Mouse (Mus musculus) CH12.LX (cell line): ENCODE results near the gene Zfp408. TPM values are rescaled to one million over a fixed set of nuclear protein-coding genes. Genes with fewer than 3 reads are reported as not detected.

Experiments used
- DNase-seq: peaks from one replicate; pipeline ENCODE4 v3.0.0-alpha.2; 2013; ENCODE audit errors: extremely low read depth
- H3K27ac ChIP-seq: 2 replicates; pipeline ENCODE4 v1.5.1; 2012; ENCODE audit warnings: low read depth, mild to moderate bottlenecking, control low read depth, moderate library complexity; ENCODE audit not compliant: insufficient read depth
- H3K27me3 ChIP-seq: replicated peaks from 2 replicates; pipeline ENCODE3; 2012; ENCODE audit warnings: inconsistent platforms
- H3K36me3 ChIP-seq, 2 experiments: replicated peaks in 1 of 2; 2 replicates each; pipeline versions ENCODE3 to v1.6.1; 2012; ENCODE audit warnings: inconsistent platforms in 1 of 2, low read length in 1 of 2, mild to moderate bottlenecking in 1 of 2, mixed read lengths in 1 of 2, moderate library complexity in 1 of 2; ENCODE audit not compliant: control insufficient read depth in 1 of 2, insufficient read depth in 1 of 2
- H3K4me1 ChIP-seq, 2 experiments: 2 replicates each; pipeline ENCODE4 v1.6.1; 2012; ENCODE audit warnings: inconsistent platforms in 1 of 2, moderate library complexity in 1 of 2; ENCODE audit not compliant: insufficient read depth in 2 of 2, control insufficient read depth in 1 of 2
- H3K4me2 ChIP-seq: 2 replicates; pipeline ENCODE4 v1.6.1; 2012; ENCODE audit warnings: low read depth, mild to moderate bottlenecking, control low read depth; ENCODE audit not compliant: poor library complexity, insufficient read depth, severe bottlenecking
- H3K4me3 ChIP-seq, 3 experiments: fragments of 150-350 bp in 1 of 3; sonication (generic) in 1 of 3; replicated peaks in 1 of 3; 2 replicates each; pipeline versions ENCODE3 to v1.5.1; 2011 to 2012; ENCODE audit warnings: low read depth in 2 of 3, low read length in 2 of 3, mild to moderate bottlenecking in 2 of 3, moderate library complexity in 2 of 3, control low read depth in 1 of 3, improper control_type of control experiment in 1 of 3, inconsistent platforms in 1 of 3, mixed read lengths in 1 of 3; ENCODE audit not compliant: poor library complexity in 1 of 3
- H3K79me2 ChIP-seq: replicated peaks from 2 replicates; pipeline ENCODE4 v1.6.1; 2012; ENCODE audit warnings: mild to moderate bottlenecking, moderate library complexity; ENCODE audit not compliant: control insufficient read depth, poor library complexity, insufficient read depth, severe bottlenecking; ENCODE audit errors: extremely low read depth
- H3K9ac ChIP-seq: 2 replicates; pipeline ENCODE4 v1.6.1; 2012; ENCODE audit warnings: low read depth, mild to moderate bottlenecking, control low read depth, moderate library complexity; ENCODE audit not compliant: insufficient read depth
- H3K9me3 ChIP-seq: replicated peaks from 2 replicates; pipeline ENCODE3; 2012; ENCODE audit warnings: low read length, inconsistent platforms, mixed read lengths
- CHD1 ChIP-seq: IDR thresholded peaks from 2 replicates; pipeline ENCODE4 v1.6.1; 2012; ENCODE audit warnings: low read depth, low read length, improper control_type of control experiment, inconsistent platforms
- CTCF ChIP-seq, 2 experiments: IDR thresholded peaks in 1 of 2; conservative IDR thresholded peaks in 1 of 2; 2 replicates each; pipeline ENCODE4 v1.5.1; 2011 to 2012; ENCODE audit warnings: low read depth in 2 of 2, low read length in 2 of 2, improper control_type of control experiment in 1 of 2, inconsistent platforms in 1 of 2, mild to moderate bottlenecking in 1 of 2, moderate library complexity in 1 of 2
- ELF1 ChIP-seq: IDR thresholded peaks from 2 replicates; pipeline ENCODE4 v1.6.1; 2014; ENCODE audit warnings: low read depth, mild to moderate bottlenecking, inconsistent platforms, low read length, improper control_type of control experiment
- EP300 ChIP-seq: IDR thresholded peaks from 2 replicates; pipeline ENCODE4 v1.6.1; 2011; ENCODE audit warnings: low read length, improper control_type of control experiment
- HCFC1 ChIP-seq: IDR thresholded peaks from 2 replicates; pipeline ENCODE4 v1.6.1; 2012; ENCODE audit warnings: low read depth, mild to moderate bottlenecking, inconsistent platforms, low read length, improper control_type of control experiment
- IRF4 ChIP-seq: IDR thresholded peaks from 2 replicates; pipeline ENCODE4 v1.6.1; 2014; ENCODE audit warnings: low read depth, mild to moderate bottlenecking, inconsistent platforms, low read length, improper control_type of control experiment
- JUN ChIP-seq: IDR thresholded peaks from 2 replicates; pipeline ENCODE4 v1.6.1; 2011; ENCODE audit warnings: low read depth, mild to moderate bottlenecking, low read length, improper control_type of control experiment, moderate library complexity; ENCODE audit not compliant: insufficient read depth
- KAT2A ChIP-seq: IDR thresholded peaks from 2 replicates; pipeline ENCODE4 v1.6.1; 2012; ENCODE audit warnings: low read length, improper control_type of control experiment, inconsistent platforms; ENCODE audit not compliant: insufficient replicate concordance
- MXI1 ChIP-seq: IDR thresholded peaks from 2 replicates; pipeline ENCODE4 v1.6.1; 2011; ENCODE audit warnings: mild to moderate bottlenecking, low read depth, low read length, improper control_type of control experiment
- NELFE ChIP-seq: IDR thresholded peaks from 2 replicates; pipeline ENCODE4 v1.6.1; 2011; ENCODE audit warnings: low read depth, low read length, improper control_type of control experiment
- PAX5 ChIP-seq: IDR thresholded peaks from 2 replicates; pipeline ENCODE4 v1.6.1; 2012; ENCODE audit warnings: low read length, inconsistent platforms, mixed read lengths
- POLR2AphosphoS2 ChIP-seq: IDR thresholded peaks from 2 replicates; pipeline ENCODE4 v1.6.1; 2011; ENCODE audit warnings: low read depth, low read length, improper control_type of control experiment
- RCOR1 ChIP-seq: conservative IDR thresholded peaks from 2 replicates; pipeline ENCODE4 v1.6.1; 2012; ENCODE audit warnings: low read depth, mild to moderate bottlenecking, inconsistent platforms, low read length, improper control_type of control experiment
- SMC3 ChIP-seq: IDR thresholded peaks from 2 replicates; pipeline ENCODE4 v1.6.1; 2011; ENCODE audit warnings: low read depth, low read length, improper control_type of control experiment
- TBP ChIP-seq: conservative IDR thresholded peaks from 2 replicates; pipeline ENCODE4 v1.6.1; 2011; ENCODE audit warnings: low read depth, low read length, improper control_type of control experiment
- TCF12 ChIP-seq: IDR thresholded peaks from 2 replicates; pipeline ENCODE4 v1.6.1; 2014; ENCODE audit warnings: low read depth, mild to moderate bottlenecking, inconsistent platforms, low read length, improper control_type of control experiment
- UBTF ChIP-seq: IDR thresholded peaks from 2 replicates; pipeline ENCODE4 v1.6.1; 2012; ENCODE audit warnings: low read depth, mild to moderate bottlenecking, inconsistent platforms, low read length, improper control_type of control experiment, moderate library complexity
- ZKSCAN1 ChIP-seq: IDR thresholded peaks from 2 replicates; pipeline ENCODE4 v1.6.1; 2012; ENCODE audit warnings: low read depth, inconsistent platforms, low read length, improper control_type of control experiment, borderline replicate concordance
- dilution Hi-C: fragments of 300-500 bp; cut with MboI; formaldehyde crosslinking; loops from 2 replicates; pipeline ENCODE4 v1.14.3; 2020; ENCODE audit warnings: low sequenced_read_pairs; ENCODE audit not compliant: extremely low pct_unique_long_range_greater_than_20kb, extremely low pct_ligation_motif_present
- in situ Hi-C: fragments of 300-500 bp; cut with MboI; formaldehyde crosslinking; loops from 3 replicates; pipeline ENCODE4 v1.14.3; 2019; ENCODE audit warnings: low sequenced_read_pairs, low pct_ligation_motif_present, low pct_unique_long_range_greater_than_20kb, mixed read lengths
- polyA plus RNA-seq: library from polyadenylated mRNA; unstranded; fragments of >175 nt; gene quantifications from 2 replicates; pipeline ENCODE4 v1.2.1, GENCODE M21; 2012; ENCODE audit warnings: low read depth; ENCODE audit not compliant: insufficient read length
- total RNA-seq, 2 experiments: library from RNA; depleted of rRNA; stranded (reverse); fragments of 300-350 nt in 1 of 2; fragments of >200 nt in 1 of 2; gene quantifications; 2 replicates each; pipeline ENCODE4 v1.2.3; 2012 to 2014

Zfp408 gene
- total and polyA plus RNA-seq, 3 experiments = 8.1 to 16.0 (median 9.2) TPM

DNA sequence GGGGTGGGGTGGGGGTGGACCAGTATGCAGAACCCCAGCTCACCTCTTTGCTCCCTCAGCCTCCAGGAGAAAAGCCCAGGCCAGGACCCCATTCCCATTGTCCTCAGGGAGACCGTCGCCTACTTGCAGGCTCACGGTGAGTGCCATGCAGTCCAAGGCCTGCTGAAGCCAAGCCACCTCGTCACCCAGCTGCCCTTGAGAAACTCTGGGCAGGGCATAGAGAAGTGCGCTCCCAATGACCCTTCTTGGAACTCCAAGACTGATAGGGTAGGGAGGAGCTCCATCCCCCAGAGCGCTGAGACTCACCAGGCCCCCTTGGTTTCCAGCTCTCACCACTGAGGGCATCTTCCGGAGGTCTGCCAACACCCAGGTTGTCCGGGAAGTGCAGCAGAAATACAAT is 19.7 kb upstream of the Zfp408 start:
- H3K4me1 ChIP-seq = peaks cover 9 to 14% of the 10 kb centered on the region in 2 experiments
- H3K36me3 ChIP-seq = peaks cover 75 to 90% of the 10 kb centered on the region in 2 experiments
- no peak overlapping the region for H3K9ac ChIP-seq
- in situ Hi-C loops = no loop called here
- DNase-seq = no peak
- H3K4me3 ChIP-seq = no peak overlapping the region
- H3K27me3 ChIP-seq = no peaks in the 10 kb centered on the region
- H3K27ac ChIP-seq = no peak overlapping the region
- no peaks in the 10 kb centered on the region for H3K9me3 ChIP-seq
- no peaks in the 10 kb centered on the region for H3K79me2 ChIP-seq
- TF ChIP-seq MXI1 = no peak
- no peak for TF ChIP-seq SMC3
- TF ChIP-seq ELF1 = no peak
- TF ChIP-seq NELFE = no peak
- no peak for TF ChIP-seq UBTF
- no peak for TF ChIP-seq RCOR1
- no peak for TF ChIP-seq HCFC1
- no peak for TF ChIP-seq POLR2AphosphoS2
- dilution Hi-C loops = no loop called here
- no peak overlapping the region for H3K4me2 ChIP-seq

DNA sequence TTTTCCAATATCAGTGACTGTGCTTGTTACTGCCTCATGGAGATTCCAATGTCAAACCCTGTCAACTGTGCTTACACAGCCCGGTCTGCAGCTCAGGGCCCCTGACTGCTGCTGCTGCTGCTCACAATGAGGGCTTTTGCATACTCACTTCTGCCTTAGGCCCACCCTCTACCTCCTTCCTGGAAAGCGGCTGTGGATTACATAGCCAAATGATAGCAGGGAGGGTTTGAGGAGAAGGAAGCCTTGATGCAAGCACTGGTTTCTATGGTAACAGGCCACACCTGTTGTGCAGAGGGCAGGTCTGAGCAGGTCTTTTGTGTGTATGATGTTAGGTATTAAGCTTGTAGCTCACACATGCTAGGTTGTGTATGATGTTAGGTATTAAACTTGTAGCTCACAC is 18.2 kb upstream of the Zfp408 start:
- peak; percentile 19 for DNase-seq
- in situ Hi-C loops (no loop called here), dilution Hi-C loops (no loop called here)
- H3K4me2 ChIP-seq = no peak overlapping the region
- H3K4me3 ChIP-seq = no peak overlapping the region
- peaks cover 76 to 91% of the 10 kb centered on the region in 2 experiments for H3K36me3 ChIP-seq
- TF ChIP-seq TBP (no peak), ZKSCAN1 (no peak), PAX5 (no peak), SMC3 (no peak), EP300 (no peak), IRF4 (no peak), KAT2A (no peak), CTCF (conservative IDR thresholded peaks at IDR 0.05 in 1 of 2, IDR thresholded peaks at IDR 0.05 in 1 of 2; ENCODE audit: low read depth in 2 of 2, low read length in 2 of 2) (no peak), JUN (no peak), CHD1 (no peak), TCF12 (no peak)
- no peak overlapping the region for H3K27ac ChIP-seq
- H3K27me3 ChIP-seq = no peaks in the 10 kb centered on the region
- no peak overlapping the region for H3K9ac ChIP-seq
- H3K4me1 ChIP-seq = peaks cover 19 to 29% of the 10 kb centered on the region in 2 experiments
- no peaks in the 10 kb centered on the region for H3K79me2 ChIP-seq
- H3K9me3 ChIP-seq = no peaks in the 10 kb centered on the region
